Mouse (Mus musculus): ENCODE data around the gene 6030468B19Rik.
"Not testable (repeated sequence)": the region's sequence is repeated elsewhere in the genome, so short reads cannot be mapped to it uniquely, and the experiment has no call there.

6030468B19Rik gene

DNA sequence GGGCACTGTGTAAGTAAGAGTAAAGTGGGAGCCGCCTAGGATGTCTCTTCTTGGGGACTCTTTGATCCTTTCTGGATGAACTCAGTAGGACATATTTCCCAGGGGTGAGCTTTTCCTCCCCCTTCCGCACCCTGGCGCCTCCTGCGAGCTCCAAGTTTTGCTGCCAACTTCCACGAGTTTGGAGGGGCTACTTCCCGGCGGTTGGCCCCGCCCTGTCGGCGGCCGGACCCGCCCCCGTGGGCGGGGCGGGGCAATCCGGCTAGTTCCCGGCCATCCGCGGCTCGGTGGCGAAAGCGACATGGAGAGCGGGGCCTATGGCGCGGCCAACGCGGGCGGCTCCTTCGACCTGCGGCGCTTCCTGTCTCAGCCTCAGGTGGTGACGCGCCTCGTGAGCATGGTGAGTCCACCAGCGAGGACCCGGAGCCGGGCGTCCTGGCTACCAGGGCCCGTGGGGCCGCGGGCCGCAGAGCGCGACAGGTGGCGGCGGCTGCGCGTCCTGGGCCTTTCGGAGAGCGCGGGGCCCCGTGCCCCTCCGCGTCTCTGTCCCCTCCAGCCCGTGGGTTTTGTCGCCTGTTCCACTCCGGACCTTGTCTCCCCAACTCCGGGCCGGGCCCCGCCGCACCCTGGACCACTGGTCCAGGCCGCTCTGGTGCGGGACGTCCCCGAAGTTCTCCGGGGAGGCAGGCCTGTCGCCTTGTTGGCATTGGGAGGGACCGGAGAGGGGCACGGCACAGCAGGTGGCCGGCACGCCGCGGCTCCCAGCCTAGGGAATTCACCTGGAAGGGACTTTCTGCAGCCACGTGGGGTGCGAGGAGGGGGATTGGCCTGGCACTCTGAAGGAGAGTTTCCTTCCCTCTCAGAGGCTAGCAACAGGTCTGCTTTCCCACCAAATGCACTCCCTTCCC, 12.2 kb downstream of the 6030468B19Rik start, which contains the start of the genes Gm20708 and Syngr2:
Gm20708 (plus strand) TSS at position 262 of the 905 bp plus-strand sequence.
Syngr2 (plus strand) TSS at position 262 of the 905 bp plus-strand sequence.
- DNase-seq = peak; percentile 80

DNA sequence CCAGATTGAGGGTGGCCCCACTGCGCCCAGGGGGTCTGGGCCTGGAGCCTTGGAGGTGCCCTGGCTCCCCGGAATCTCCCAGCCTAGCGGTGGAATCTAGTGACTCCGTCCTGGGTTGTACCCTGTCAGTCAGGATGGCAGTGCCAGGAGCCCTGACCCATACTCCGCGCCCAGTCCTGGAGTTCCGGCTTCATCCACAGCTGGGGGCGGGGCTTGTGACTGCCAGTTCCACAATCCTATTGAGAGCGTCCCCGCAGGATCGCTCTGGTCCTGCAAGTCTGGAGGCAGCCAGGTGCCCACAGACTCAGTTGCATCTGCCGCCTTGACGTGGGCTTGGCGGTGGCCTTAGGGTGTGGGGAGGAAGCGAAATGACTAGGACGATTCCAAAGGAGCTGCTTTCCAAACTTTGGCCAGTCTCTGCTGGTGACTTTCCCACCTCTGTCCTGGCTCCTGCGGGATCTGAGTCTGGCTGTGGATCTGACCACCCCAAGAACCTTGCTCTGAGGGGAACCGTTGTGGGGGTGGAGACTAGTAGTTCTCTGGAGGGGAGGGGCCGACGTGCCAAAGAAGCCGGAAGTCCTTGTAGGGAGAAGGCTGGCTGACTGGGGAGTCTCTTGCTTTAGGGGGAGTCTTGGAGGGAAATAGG, 13.1 kb downstream of the 6030468B19Rik start:
- DNase-seq = peak; percentile 91

DNA sequence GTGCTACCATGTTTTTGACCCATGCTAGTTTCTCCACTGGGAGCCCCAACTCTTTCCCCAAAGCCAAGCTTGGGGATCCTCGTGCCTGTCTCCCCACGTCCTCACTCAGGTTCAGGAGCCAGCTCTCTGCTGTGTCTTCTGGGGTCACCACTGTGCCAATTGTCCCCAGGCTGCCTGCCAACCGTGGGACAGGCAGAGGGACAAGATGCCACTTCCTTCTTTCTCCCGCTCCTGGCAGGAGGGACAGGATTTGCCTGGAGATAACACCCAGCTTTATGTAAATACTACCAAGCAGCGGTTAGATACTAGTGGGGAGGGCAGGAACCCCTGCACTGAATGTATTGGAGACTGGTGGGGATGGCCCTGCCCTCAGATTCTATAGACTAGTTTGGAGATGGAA, 16.4 kb downstream of the 6030468B19Rik start:
- DNase-seq = peak; percentile 30

DNA sequence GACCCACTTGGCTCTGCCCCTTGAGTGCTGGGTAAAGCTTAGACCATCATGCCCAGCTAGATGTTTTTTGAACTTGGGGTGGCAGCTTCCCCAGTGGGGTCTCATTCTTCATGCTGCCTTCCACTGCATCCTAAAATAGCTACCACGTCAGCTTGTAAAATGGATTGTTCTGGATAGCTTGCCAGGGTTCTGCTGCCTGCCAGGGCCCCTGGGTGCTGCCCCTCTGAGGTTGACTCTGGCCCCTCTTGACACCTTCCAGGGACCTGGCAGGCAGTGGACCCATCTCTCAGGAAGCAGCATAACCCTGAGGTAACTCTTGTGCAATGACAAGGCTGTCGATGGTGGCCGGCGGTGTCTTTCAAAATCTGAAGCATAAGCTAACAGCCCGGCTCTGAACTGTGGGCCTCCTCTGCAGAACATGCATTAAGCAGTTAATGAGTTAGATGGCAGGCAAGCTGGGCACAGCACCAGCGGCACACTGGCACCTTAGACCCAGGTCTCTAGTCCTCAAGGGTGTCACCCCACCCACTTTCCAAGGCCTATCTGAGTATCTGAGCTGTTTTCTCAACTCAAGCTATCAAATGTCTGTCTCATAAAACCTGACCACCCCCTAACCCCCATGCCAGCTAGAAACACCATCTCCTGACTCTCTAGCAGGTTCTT, 17.4 kb downstream of the 6030468B19Rik start:
- no peak for DNase-seq

DNA sequence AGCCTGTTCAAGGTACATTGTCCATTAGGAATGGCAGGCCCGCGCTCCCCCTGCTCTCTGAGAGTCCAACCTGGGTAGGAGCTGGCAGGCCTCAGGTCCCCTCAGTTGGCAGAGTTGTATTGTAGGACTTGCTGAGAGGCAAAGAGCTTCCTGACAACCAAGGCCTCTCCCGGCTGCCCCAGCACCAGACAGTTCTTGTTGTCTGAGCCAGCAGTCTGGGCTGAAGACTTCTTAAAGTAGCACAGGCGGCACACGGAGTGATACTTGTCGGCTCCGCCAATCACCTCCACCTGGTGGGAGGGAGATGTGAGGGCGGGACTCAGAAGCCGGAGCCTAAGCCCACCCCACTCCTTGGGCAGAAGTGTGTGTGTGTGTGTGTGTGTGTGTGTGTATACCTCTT, 18.4 kb downstream of the 6030468B19Rik start:
- not testable (repeated sequence) for DNase-seq

DNA sequence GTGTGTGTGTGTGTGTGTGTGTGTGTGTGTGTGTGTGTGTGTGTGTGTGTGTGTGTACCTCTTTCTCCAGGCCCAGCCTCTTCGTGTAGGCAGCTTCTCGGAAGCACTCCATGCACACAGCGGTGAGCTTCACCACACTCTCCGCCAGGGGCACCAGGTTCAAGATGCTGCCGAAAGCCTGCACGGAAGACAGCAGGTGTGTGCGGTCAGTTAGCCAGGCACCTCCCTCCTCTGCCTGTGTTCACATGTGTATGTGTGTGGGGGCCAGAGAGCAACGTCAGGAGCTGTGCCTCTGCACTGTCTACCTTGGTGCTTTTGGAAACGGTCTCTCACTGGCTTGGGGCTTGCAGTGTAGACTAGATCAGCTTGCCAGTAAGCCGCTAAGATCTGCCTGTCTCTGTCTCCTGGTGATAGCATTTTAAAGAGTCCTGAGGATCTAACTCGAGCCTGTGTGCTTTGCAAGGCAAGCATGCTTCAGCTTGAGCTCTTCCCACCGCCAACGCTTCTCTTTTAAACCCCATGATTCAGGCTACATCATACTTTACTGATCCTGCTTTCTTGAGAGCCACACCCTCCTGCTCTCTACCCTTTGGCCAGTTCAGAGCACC, 19.0 kb downstream of the 6030468B19Rik start:
- DNase-seq = no peak

DNA sequence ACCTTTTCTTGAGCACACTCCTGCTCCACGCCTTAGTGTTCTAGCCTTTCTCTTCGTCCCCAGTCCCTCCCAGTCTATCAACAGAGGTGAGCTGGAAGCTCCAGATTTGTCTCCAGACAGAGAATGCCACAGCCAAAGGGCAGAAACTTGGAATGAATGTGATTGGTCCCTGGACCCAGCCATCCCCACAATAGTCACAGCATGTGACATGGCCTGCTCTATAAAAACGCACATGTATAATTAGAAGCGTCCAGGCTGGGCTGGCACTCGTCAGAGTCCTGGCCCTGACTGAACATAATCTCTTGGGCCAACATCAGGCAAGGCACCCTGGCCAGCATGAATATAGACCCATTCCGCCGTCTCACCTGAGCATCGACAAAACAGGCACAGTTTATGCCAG, 21.6 kb downstream of the 6030468B19Rik start:
- no peak for DNase-seq

DNA sequence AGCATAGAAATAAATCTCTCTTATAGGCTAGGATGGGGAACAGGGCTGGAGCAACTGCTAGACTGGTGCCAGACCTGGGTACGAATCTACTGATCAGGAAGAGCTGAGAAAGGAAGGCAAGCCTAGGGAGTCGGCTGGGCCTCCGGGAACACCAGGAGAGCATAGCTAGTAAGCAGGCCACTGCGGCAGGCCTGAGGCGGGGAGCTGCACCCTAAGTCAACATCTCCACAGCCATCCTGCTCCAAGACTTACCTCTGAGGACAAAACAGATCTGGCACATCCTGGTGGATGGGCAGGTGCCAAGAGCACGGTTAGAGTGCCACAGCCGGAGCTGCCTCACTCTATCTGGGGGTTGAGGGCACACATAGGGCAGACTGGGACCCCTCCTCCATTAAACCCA, 22.7 kb downstream of the 6030468B19Rik start:
- DNase-seq = no peak

DNA sequence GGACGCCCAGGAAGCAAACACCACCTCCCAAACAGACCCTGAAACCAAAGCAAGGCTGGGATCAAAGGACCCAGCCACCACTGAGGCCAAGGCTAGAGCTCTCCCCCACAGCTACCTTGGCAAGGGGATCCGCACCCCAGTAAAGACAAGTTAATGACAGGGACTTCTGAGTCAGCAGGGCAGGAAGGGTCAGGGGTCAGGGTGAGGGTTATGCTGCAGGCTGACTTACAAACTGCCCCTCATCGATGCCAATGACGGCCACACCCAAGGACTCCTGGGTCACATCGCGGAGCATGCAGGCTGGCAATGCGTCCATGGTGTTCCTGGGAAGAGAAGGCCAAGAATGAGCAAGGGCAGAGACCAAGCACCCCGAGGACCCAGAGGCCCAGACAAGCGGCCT, 24.4 kb downstream of the 6030468B19Rik start:
- no peak for DNase-seq

DNA sequence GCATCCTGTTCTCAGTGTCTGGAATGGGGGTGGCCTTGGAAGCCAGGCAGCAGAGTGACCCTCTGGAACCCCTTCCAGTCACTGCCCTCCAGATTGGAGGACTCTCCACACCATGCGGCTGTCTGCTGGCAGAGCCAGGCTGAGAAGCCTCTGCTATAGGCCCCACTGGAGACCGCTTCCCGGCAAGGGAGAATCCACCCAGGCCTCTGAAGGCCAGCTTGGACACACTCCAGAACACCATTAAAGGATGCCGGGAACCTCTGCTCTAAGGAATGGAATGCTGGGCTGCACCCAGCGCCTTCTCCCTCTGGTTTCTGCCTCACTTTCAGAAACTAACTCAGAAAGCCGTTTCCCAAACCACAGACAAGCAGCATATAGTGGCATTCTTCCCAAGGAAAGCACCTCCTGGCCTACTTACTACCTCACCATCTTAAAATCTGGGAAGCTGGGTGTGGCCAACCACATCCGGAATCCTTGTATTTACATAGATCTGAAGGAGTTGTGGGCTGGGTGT, 25.3 kb downstream of the 6030468B19Rik start:
- peak; percentile 63 for DNase-seq

DNA sequence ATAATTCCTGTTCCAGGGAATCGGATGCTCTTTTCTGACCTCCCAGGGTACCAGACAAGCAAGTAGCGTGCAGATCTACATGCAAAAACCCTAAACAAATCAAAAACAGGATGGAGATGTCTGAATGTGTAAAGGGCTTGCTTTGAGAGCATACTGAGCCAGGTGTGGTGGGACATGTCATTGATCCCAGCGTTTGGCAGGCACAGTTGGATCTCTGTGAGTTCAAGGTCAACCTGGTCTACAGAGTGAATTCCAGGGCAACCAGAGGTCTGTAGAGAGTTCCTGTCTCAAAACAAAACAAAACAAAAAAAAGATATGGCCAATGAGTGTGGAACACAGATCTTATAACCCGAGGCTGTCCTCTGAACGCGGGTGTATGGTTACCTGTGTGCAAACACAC, 26.0 kb downstream of the 6030468B19Rik start:
- no peak for DNase-seq

DNA sequence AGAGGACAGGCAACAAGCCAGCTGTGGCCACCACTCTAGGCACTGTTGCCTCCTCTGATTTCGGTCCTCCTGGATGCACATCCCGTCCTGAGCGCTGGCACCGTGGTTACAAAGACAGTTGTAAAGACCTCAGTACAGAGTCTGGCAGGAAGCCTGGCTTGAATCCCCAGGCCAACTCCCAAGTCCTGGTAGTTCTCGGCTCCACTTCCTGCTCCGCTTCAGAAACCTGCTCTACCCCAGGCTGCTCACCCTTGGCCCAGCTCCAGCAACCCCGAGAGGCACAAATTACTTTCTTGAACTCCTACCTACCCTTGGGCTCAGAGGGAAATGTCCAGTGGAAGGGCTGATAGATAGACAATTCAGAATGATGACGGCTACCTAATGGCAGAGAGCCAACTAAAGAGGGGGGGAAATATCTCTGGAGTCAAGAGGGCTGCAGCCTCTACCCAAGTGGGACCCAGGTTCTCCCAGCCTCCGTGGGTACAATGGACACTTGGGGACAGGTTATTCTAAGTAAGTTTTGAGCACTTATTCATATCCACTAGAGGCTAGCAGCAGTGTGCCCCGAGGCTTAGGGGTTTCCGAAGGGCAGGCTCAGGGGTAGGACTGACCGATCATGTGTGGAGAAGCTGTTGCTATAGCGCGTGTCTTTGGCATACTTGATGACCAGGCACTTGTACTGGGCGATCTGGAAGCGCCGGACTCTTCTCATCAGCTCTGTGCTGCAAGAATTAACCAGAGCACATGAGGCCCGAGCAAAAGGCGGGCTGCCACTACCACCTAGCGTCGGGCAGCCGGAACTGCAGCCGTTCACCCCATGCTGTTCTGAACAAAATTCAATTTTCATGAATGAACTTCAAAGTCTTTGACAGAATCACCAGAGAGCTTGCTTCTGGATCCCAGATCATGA, 26.9 kb downstream of the 6030468B19Rik start:
- DNase-seq = peak; percentile 86

DNA sequence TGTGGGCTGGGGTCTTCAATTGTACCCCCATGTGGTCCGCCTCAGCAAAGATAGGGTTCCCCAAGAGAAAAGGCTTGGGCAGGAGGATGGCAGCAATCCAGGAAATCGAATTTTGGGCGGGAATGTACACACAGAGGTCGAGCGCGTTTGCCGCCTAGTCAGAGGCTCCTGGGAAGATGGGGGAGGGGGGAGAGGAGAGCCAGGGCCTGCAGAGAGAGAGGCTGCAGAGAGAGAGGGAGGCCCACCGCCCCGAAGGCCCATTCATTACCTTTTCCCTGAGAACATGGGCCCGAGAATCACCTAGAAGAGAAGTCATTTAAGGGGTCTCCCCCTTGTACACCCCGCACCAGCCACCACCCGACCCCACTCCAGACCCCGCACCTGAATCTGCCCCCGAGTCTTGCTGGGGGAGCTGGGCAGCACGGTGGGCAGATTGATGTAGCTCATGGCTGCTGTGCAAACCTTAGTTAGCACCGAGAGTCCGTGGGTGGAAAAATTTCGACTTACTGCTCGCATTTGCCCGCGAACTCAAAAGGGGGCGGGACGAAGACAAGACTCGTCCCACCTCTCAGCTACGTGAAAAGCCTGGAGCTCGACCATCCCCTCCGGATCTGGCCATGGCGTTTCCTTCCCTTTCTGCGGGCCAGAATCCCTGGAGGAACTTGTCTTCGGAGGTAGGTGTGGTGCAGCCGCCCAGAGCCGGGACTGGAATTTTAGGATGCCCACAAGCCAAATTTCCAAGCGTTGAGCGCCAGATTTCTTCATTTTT, 28.1 kb downstream of the 6030468B19Rik start, which contains the start of the genes Afmid and Tk1:
Afmid (plus strand) TSS at position 592 of the 769 bp plus-strand sequence.
Tk1 (minus strand) TSS at position 760 of the 769 bp plus-strand sequence.
- DNase-seq = peak; percentile 73

DNA sequence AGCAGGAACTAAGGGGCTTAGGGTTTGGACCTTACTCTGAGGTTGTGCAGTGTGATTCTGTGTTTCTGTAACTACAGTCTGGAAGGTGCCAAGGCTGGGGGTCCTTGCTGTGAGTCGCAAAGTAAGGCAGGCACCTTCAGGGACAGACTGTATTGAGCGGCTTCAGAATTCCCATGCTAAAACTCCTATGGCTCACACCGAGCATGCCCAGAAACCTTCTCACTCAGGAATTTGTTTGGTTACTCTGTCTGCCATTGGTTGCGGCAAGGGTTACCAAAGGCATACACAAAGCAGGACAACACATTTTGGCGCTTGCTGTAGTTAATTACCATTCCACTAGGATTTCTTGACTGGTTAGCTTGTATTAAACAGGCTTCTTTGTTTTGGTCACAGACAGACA, 28.7 kb downstream of the 6030468B19Rik start:
- no peak for DNase-seq

DNA sequence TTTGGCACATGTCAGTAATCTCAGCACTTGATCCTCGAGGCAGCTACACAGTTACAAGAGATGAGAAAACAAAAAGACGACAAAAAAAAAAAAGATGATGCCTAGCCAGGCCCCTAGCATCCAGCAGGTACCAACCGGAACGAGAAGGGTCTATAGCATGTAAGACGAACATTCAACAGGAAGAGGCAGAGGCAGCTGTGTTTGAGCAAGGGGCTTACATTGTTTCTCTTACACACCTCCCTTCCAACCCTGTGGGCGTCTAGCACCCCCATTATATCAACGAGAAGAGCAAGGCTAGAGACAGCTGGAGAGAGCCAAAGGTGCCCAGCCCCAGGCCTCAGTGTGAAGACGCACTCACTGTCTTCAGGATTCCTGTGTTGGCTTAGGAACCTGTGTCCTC, 29.5 kb downstream of the 6030468B19Rik start:
- no peak for DNase-seq

DNA sequence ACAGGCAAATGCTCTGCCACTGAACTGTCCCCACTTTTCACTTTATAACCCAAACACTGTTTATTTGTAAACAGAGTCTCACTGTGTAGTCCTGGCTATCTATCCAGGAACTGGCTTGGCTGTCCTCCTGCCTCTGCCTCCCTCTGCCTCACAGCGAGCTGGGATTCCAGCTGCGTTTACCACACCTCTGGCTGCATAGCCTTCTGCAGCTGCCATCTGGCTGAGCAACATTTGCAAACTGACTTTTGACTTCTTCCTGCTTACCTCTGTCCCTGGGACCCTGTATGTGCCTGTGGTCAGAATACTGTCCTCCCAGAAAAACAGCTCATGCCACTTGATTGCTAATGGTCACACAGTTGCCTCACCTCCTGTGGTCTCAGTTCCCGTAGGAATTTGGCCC, 29.9 kb downstream of the 6030468B19Rik start:
- DNase-seq = no peak

DNA sequence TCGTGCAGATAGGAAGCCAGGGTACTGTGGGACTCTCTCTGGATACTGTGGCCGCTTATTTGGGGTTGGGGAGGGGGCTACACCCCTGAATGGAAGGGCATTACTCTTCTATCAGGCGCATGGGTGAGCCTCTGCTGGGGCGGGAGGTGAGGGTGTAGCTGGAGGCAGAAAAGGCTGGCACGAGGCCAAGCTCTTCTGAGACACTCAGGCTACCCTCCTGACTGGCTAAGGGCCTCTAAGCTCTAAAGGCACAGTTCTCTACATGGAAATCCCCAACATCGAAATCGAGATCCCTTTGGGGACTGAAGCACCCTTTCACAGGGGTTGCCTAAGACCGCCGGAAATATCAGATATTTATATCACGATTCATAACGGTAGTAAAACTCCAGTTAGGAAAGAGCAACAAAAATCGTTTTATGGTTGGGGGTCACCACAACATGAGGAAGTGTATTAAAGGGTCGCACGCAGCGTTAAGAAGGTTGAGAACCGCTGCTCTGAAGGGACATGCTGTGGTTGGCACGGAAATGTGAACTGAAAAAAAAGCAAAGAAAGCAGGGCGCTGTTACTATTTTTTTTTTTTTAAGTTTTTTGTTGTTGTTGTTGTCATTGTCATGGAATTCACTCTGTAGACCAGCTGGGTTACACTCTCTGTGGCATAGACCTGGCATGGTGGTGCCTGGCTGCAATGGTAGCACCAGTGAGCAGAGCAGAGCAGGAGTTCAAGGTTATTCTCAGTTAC, 30.9 kb downstream of the 6030468B19Rik start:
- DNase-seq = peak; percentile 65

DNA sequence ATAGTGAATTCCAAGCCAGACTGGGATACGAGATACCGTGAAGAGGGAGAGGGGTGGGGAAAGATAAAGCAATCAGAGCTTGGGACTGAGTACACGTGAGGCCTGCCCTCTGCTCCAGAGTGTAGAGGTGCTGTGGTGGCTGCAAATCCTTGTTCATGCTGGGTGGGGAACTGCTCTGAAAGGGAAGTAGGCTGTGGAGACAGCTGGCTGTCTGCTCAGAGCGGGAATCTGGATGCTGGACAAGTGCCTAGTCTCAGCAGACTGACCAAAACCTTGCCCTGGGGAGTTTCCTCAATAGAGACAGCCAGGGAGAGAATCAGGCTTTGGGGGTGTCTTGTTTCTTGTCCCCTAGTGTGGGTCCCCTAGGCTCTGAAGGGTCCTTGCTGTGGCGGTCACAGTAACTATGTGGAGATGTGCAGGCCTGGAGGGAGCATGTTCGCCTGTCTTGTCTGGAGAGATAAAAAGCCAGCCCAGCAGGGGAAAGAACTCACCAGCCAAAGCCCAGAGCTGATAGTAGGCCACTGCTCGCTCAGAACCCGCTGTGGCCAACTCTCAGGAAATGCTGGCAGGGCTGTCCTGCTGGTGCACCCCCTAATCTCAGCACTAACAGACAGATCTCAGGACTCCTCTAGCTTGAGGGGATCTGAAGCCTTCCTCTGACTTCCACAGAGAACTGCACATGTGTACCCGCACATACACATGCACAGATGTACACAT, 31.6 kb downstream of the 6030468B19Rik start:
- DNase-seq = peak; percentile 37

DNA sequence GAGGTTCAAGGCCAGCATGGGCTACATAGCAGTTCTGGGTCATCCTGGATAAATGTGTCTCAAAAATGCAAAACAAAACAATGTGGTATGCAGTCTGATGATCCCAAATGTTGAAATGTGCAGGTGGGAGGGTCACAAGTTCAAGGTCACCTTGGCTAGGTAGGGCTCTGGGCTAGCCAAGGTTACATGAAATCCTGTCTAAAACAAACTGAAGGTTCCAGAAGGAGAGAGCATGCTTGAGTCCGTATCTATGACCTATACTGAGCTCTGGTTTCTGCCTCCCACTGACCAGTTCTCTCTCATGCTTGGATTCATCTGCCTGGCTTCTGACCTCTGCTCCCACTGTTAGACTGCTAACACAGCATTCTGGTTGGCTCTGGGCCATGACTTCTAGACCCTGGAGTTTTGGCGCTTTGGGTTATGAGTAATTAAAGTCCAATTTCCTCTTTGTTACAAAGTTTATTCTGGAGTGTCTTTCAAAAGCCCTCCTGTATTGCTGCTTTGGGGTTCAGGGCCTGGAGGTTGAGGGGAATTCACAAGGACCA, 32.3 kb downstream of the 6030468B19Rik start:
- DNase-seq = peak; percentile 37

All from lung, postnatal 14 days (tissue).